Mouse (Mus musculus): ENCODE data around the gene Usp19.

- no peak for TF ChIP-seq CTCF (IDR thresholded peaks at IDR 0.05; ENCODE audit: borderline replicate concordance, control insufficient read depth, extremely low read depth, insufficient read depth, low read length, poor library complexity)
- no peak for TF ChIP-seq POLR2A (IDR thresholded peaks at IDR 0.05; ENCODE audit: control insufficient read depth, extremely low read depth, insufficient read depth, low read length, poor library complexity)
These were observed 1.2 kb upstream of the Usp19 start for GRCm38 (mm10) chr9:108489215-108489614.

Measured in thymus, adult 2 months (tissue).